Mouse (Mus musculus) heart, postnatal 0 days (tissue): ENCODE measurements around the gene Kitl.

Experiments used
- CTCF ChIP-seq: IDR thresholded peaks from 2 replicates; pipeline ENCODE4 v1.5.1; 2016; ENCODE audit warnings: antibody characterized with exemption, control low read depth, low read depth
- EP300 ChIP-seq: IDR thresholded peaks from 2 replicates; pipeline ENCODE4 v1.6.1; 2016; ENCODE audit warnings: antibody characterized with exemption, low read depth

DNA sequence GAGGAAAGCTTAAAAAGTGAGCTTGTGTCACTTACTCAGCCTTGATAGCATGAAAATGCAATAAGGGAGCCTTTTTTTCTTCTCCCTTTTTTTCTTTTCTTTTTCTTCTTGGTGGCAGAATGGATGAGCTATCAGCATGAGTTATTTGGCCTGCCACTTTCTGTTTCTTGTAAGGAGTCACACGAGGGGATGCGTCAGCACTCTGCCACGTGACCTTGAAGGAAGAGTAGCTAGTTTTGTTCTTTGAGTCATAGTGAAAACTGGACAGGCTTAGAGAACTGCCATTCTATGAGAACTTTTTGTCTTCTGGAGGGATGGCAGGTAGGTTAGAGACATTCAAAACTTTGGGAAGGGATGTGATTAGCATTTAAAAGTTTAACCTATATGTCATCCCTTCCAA lies 17.1 kb downstream of the Kitl start:
- TF ChIP-seq EP300 (no peak), CTCF (no peak)
